Mouse (Mus musculus) embryonic fibroblast, embryonic 13.5 days (primary cell): Measurements from ENCODE around the gene Kcnk5.

Experiments used
- CTCF ChIP-seq: IDR thresholded peaks from 2 replicates; pipeline ENCODE4 v1.5.1; 2011; ENCODE audit warnings: mild to moderate bottlenecking, control low read depth, low read length, moderate library complexity, borderline replicate concordance; ENCODE audit not compliant: insufficient read depth
- POLR2A ChIP-seq: IDR thresholded peaks from 2 replicates; pipeline ENCODE4 v1.6.1; 2011; ENCODE audit warnings: low read depth, mild to moderate bottlenecking, control low read depth, low read length, moderate library complexity

GRCm38 (mm10) chr14:20208435-20208834 is 26.8 kb upstream of the Kcnk5 start:
- TF ChIP-seq CTCF (no peak), POLR2A (no peak)
